Mouse (Mus musculus): Measurements from ENCODE around the gene Rin2. TPM values are rescaled to one million over a fixed set of nuclear protein-coding genes. Genes with fewer than 3 reads are reported as not detected.

Rin2 gene
- polyA plus RNA-seq, 1 experiment from 2014 or later: 28.9 TPM

- Histone ChIP-seq H3K9ac (no peak overlapping the region), H3K27me3 (no peaks in the 10 kb centered on the region), H3K27ac (no peak overlapping the region), H3K36me3 (no peaks in the 10 kb centered on the region), H3K9me3 (no peaks in the 10 kb centered on the region), H3K4me2 (no peak overlapping the region), H3K4me3 (no peak overlapping the region), H3K4me1 (peaks cover 6% of the 10 kb centered on the region)
- no peak for ATAC-seq (ENCODE audit: borderline replicate concordance, extremely low read depth, low FRiP score, low TSS enrichment)
- 74% methylated on average over 4 of the region's 4 CpGs for WGBS
Observed at GRCm38 (mm10) chr2:145670131-145670530, 4.9 kb upstream of the Rin2 start.

GRCm38 (mm10) chr2:145674496-145675141, 396 bp upstream of the Rin2 start:
- H3K36me3 ChIP-seq: no peaks in the 10 kb centered on the region
- peak; percentile 52 for ATAC-seq (ENCODE audit: borderline replicate concordance, extremely low read depth, low FRiP score, low TSS enrichment)
- H3K9ac ChIP-seq: peak overlapping the region; percentile 70
- H3K27ac ChIP-seq: peak overlapping the region; percentile 93
- peak overlapping the region; percentile 76 for H3K4me3 ChIP-seq
- H3K4me2 ChIP-seq: peak overlapping the region; percentile 86
- 2% methylated on average over 23 of the region's 23 CpGs for WGBS
- H3K27me3 ChIP-seq: no peaks in the 10 kb centered on the region
- H3K9me3 ChIP-seq: no peaks in the 10 kb centered on the region
- H3K4me1 ChIP-seq: peaks cover 28% of the 10 kb centered on the region

GRCm38 (mm10) chr2:145675756-145676543, 935 bp downstream of the Rin2 start:
- peak; percentile 43 for ATAC-seq (ENCODE audit: borderline replicate concordance, extremely low read depth, low FRiP score, low TSS enrichment)
- H3K4me1 ChIP-seq: peaks cover 41% of the 10 kb centered on the region

GRCm38 (mm10) chr2:145676544-145676925, 1.5 kb downstream of the Rin2 start:
- 12% methylated on average over 3 of the region's 3 CpGs for WGBS
- H3K9ac ChIP-seq: no peak overlapping the region
- peak overlapping the region; percentile 76 for H3K4me3 ChIP-seq
- peak overlapping the region; percentile 86 for H3K4me2 ChIP-seq
- H3K27me3 ChIP-seq: no peaks in the 10 kb centered on the region
- peaks cover 46% of the 10 kb centered on the region for H3K4me1 ChIP-seq
- H3K27ac ChIP-seq: peak overlapping the region; percentile 93
- H3K9me3 ChIP-seq: no peaks in the 10 kb centered on the region
- no peak for ATAC-seq (ENCODE audit: borderline replicate concordance, extremely low read depth, low FRiP score, low TSS enrichment)
- no peaks in the 10 kb centered on the region for H3K36me3 ChIP-seq

More at GRCm38 (mm10) chr2:145675756-145676543, 935 bp downstream of the Rin2 start:
- Histone ChIP-seq H3K27me3 (no peaks in the 10 kb centered on the region), H3K27ac (peak overlapping the region; percentile 93), H3K9ac (peak overlapping the region; percentile 70), H3K4me3 (peak overlapping the region; percentile 76), H3K36me3 (no peaks in the 10 kb centered on the region), H3K4me2 (peak overlapping the region; percentile 86), H3K9me3 (no peaks in the 10 kb centered on the region)
- WGBS: 2% methylated on average over 27 of the region's 27 CpGs

GRCm38 (mm10) chr2:145676936-145677335, 1.9 kb downstream of the Rin2 start:
- Histone ChIP-seq H3K27me3 (no peaks in the 10 kb centered on the region), H3K9ac (no peak overlapping the region), H3K4me2 (peak overlapping the region; percentile 86), H3K4me3 (0 out of 2 replicates have a peak overlapping the region, but pooled peaks have one; percentile 0), H3K9me3 (no peaks in the 10 kb centered on the region), H3K27ac (peak overlapping the region; percentile 93), H3K4me1 (peaks cover 49% of the 10 kb centered on the region), H3K36me3 (no peaks in the 10 kb centered on the region)
- whole genome bisulfite sequencing: 78% methylated on average over 2 of the region's 2 CpGs
- ATAC-seq (ENCODE audit: borderline replicate concordance, extremely low read depth, low FRiP score, low TSS enrichment): no peak

- Histone ChIP-seq H3K27ac (peak overlapping the region; percentile 44; the same call in 1 of the 2 replicates), H3K9ac (no peak overlapping the region), H3K4me2 (no peak overlapping the region), H3K36me3 (no peaks in the 10 kb centered on the region), H3K27me3 (no peaks in the 10 kb centered on the region), H3K4me3 (no peak overlapping the region), H3K9me3 (no peaks in the 10 kb centered on the region), H3K4me1 (peaks cover 66% of the 10 kb centered on the region)
- no peak for ATAC-seq (ENCODE audit: borderline replicate concordance, extremely low read depth, low FRiP score, low TSS enrichment)
- WGBS: 47% methylated on average over 2 of the region's 2 CpGs
Observed at GRCm38 (mm10) chr2:145680141-145680540, 5.1 kb downstream of the Rin2 start.

- no peak overlapping the region for H3K9ac ChIP-seq
- WGBS: 67% methylated on average over 9 of the region's 9 CpGs
- no peaks in the 10 kb centered on the region for H3K27me3 ChIP-seq
- H3K27ac ChIP-seq: peak overlapping the region; percentile 44
- H3K4me1 ChIP-seq: peaks cover 63% of the 10 kb centered on the region
- H3K4me2 ChIP-seq: no peak overlapping the region
- H3K9me3 ChIP-seq: no peaks in the 10 kb centered on the region
- ATAC-seq (ENCODE audit: borderline replicate concordance, extremely low read depth, low FRiP score, low TSS enrichment): no peak
- H3K4me3 ChIP-seq: no peak overlapping the region
- no peaks in the 10 kb centered on the region for H3K36me3 ChIP-seq
Observed at GRCm38 (mm10) chr2:145680762-145681161, 5.7 kb downstream of the Rin2 start.

- H3K4me2 ChIP-seq: no peak overlapping the region
- no peaks in the 10 kb centered on the region for H3K9me3 ChIP-seq
- peaks cover 56% of the 10 kb centered on the region for H3K4me1 ChIP-seq
- ATAC-seq (ENCODE audit: borderline replicate concordance, extremely low read depth, low FRiP score, low TSS enrichment): no peak; the same call in 1 of the 2 replicates
- no peak overlapping the region for H3K4me3 ChIP-seq
- no peak overlapping the region for H3K9ac ChIP-seq
- H3K27ac ChIP-seq: peak overlapping the region; percentile 21
- WGBS: 37% methylated on average over 4 of the region's 4 CpGs
- no peaks in the 10 kb centered on the region for H3K36me3 ChIP-seq
- no peaks in the 10 kb centered on the region for H3K27me3 ChIP-seq
Observed at GRCm38 (mm10) chr2:145681626-145682025, 6.6 kb downstream of the Rin2 start.

- peaks cover 50% of the 10 kb centered on the region for H3K4me1 ChIP-seq
- no peak overlapping the region for H3K4me2 ChIP-seq
- WGBS: 27% methylated on average over 3 of the region's 3 CpGs
- ATAC-seq (ENCODE audit: borderline replicate concordance, extremely low read depth, low FRiP score, low TSS enrichment): no peak
- H3K36me3 ChIP-seq: no peaks in the 10 kb centered on the region
- H3K27me3 ChIP-seq: no peaks in the 10 kb centered on the region
- no peaks in the 10 kb centered on the region for H3K9me3 ChIP-seq
- H3K27ac ChIP-seq: 0 out of 2 replicates have a peak overlapping the region, but pooled peaks have one; percentile 25
- no peak overlapping the region for H3K4me3 ChIP-seq
- no peak overlapping the region for H3K9ac ChIP-seq
Observed at GRCm38 (mm10) chr2:145682924-145683323, 7.9 kb downstream of the Rin2 start.

GRCm38 (mm10) chr2:145683536-145683935, 8.5 kb downstream of the Rin2 start:
- Histone ChIP-seq H3K9ac (no peak overlapping the region), H3K4me2 (peak overlapping the region; percentile 16; the same call in 1 of the 2 replicates), H3K27me3 (no peaks in the 10 kb centered on the region), H3K4me3 (no peak overlapping the region), H3K36me3 (no peaks in the 10 kb centered on the region), H3K4me1 (peaks cover 49% of the 10 kb centered on the region), H3K27ac (peak overlapping the region; percentile 41), H3K9me3 (no peaks in the 10 kb centered on the region)
- peak; percentile 69 for ATAC-seq (ENCODE audit: borderline replicate concordance, extremely low read depth, low FRiP score, low TSS enrichment)
- WGBS: 38% methylated on average over 3 of the region's 3 CpGs

- 59% methylated on average over 1 of the region's 1 CpGs for WGBS
- Histone ChIP-seq H3K4me2 (no peak overlapping the region), H3K4me1 (peaks cover 45% of the 10 kb centered on the region), H3K27ac (peak overlapping the region; percentile 41), H3K27me3 (no peaks in the 10 kb centered on the region), H3K9ac (no peak overlapping the region), H3K36me3 (no peaks in the 10 kb centered on the region), H3K9me3 (no peaks in the 10 kb centered on the region), H3K4me3 (no peak overlapping the region)
- no peak for ATAC-seq (ENCODE audit: borderline replicate concordance, extremely low read depth, low FRiP score, low TSS enrichment)
Observed at GRCm38 (mm10) chr2:145684151-145684550, 9.1 kb downstream of the Rin2 start.

- no peak overlapping the region for H3K27ac ChIP-seq
- H3K27me3 ChIP-seq: no peaks in the 10 kb centered on the region
- H3K36me3 ChIP-seq: no peaks in the 10 kb centered on the region
- no peak overlapping the region for H3K4me2 ChIP-seq
- no peak for ATAC-seq (ENCODE audit: borderline replicate concordance, extremely low read depth, low FRiP score, low TSS enrichment)
- 60% methylated on average over 8 of the region's 8 CpGs for WGBS
- no peaks in the 10 kb centered on the region for H3K9me3 ChIP-seq
- no peak overlapping the region for H3K9ac ChIP-seq
- H3K4me1 ChIP-seq: peaks cover 46% of the 10 kb centered on the region
- H3K4me3 ChIP-seq: no peak overlapping the region
Observed at GRCm38 (mm10) chr2:145684891-145685290, 9.9 kb downstream of the Rin2 start.
